Mouse (Mus musculus): ENCODE measurements around the gene Rerg. TPM values are rescaled to one million over a fixed set of nuclear protein-coding genes. Genes with fewer than 3 reads are reported as not detected.

The Rerg gene
- polyA plus RNA-seq, 1 experiment, result 9.2 TPM

- TF ChIP-seq CTCF (IDR thresholded peaks at IDR 0.05; ENCODE audit: insufficient read depth, low read length) (no peak), POLR2A (IDR thresholded peaks at IDR 0.05; ENCODE audit: borderline replicate concordance, extremely low read depth, low read depth, low read length) (no peak)
- DNase-seq, result no peak
These were observed 44.1 kb downstream of the Rerg start for GRCm38 (mm10) chr6:137126224-137126623.

GRCm38 (mm10) chr6:137125433-137125832 lies 44.9 kb downstream of the Rerg start:
- H3K4me3 ChIP-seq (replicated peaks; ENCODE audit: extremely low read depth, low read depth, low read length), result no peak overlapping the region
- WGBS, result 72% methylated on average over 9 of the region's 9 CpGs
- H3K4me1 ChIP-seq (ENCODE audit: control insufficient read depth, insufficient read depth, low read length), result peaks cover 14% of the 10 kb centered on the region
- no peak for DNase-seq
- TF ChIP-seq POLR2A (IDR thresholded peaks at IDR 0.05; ENCODE audit: borderline replicate concordance, extremely low read depth, low read depth, low read length) (no peak), CTCF (IDR thresholded peaks at IDR 0.05; ENCODE audit: insufficient read depth, low read length) (no peak)

More at GRCm38 (mm10) chr6:137126224-137126623, 44.1 kb downstream of the Rerg start:
- Histone ChIP-seq H3K4me3 (replicated peaks; ENCODE audit: extremely low read depth, low read depth, low read length) (no peak overlapping the region), H3K4me1 (ENCODE audit: control insufficient read depth, insufficient read depth, low read length) (peaks cover 14% of the 10 kb centered on the region)
- WGBS, result 24% methylated on average over 2 of the region's 2 CpGs

- Histone ChIP-seq H3K4me1 (ENCODE audit: control insufficient read depth, insufficient read depth, low read length) (peaks cover 14% of the 10 kb centered on the region), H3K4me3 (replicated peaks; ENCODE audit: extremely low read depth, low read depth, low read length) (no peak overlapping the region)
- no peak for DNase-seq
- WGBS, result 47% methylated on average over 3 of the region's 3 CpGs
- TF ChIP-seq CTCF (IDR thresholded peaks at IDR 0.05; ENCODE audit: insufficient read depth, low read length) (no peak), POLR2A (IDR thresholded peaks at IDR 0.05; ENCODE audit: borderline replicate concordance, extremely low read depth, low read depth, low read length) (no peak)
These were observed 45.3 kb downstream of the Rerg start for GRCm38 (mm10) chr6:137125006-137125405.

- H3K4me3 ChIP-seq (replicated peaks; ENCODE audit: extremely low read depth, low read depth, low read length), result no peak overlapping the region
- WGBS, result 88% methylated on average over 1 of the region's 1 CpGs
- no peak for DNase-seq
- no peaks in the 10 kb centered on the region for H3K4me1 ChIP-seq (ENCODE audit: control insufficient read depth, insufficient read depth, low read length)
- TF ChIP-seq POLR2A (IDR thresholded peaks at IDR 0.05; ENCODE audit: borderline replicate concordance, extremely low read depth, low read depth, low read length) (no peak), CTCF (IDR thresholded peaks at IDR 0.05; ENCODE audit: insufficient read depth, low read length) (no peak)
These were observed 53.3 kb downstream of the Rerg start for GRCm38 (mm10) chr6:137116849-137117473.

DNA sequence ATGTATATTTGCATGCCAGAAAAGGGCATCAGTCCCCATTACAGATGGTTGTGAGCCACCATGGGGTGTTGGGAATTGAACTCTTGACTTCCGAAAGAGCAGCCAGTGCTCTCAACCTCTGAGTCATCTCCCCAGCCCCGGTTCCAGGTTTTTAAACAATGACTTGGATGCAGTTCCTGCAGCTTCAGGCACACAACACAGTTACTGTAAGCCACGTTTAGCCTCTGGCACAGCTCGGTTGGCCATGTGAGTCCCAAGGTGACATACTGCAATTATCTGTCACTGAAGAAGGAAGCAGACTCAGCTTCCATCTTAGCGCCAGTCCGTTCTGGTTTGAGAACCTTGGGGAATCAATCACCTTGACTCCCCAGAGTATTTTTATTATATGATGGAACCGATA lies 55.4 kb downstream of the Rerg start:
- H3K4me1 ChIP-seq (ENCODE audit: control insufficient read depth, insufficient read depth, low read length), result peaks cover 8% of the 10 kb centered on the region
- WGBS, result 69% methylated on average over 7 of the region's 7 CpGs
- H3K4me3 ChIP-seq (replicated peaks; ENCODE audit: extremely low read depth, low read depth, low read length), result no peak overlapping the region
- TF ChIP-seq CTCF (IDR thresholded peaks at IDR 0.05; ENCODE audit: insufficient read depth, low read length) (no peak), POLR2A (IDR thresholded peaks at IDR 0.05; ENCODE audit: borderline replicate concordance, extremely low read depth, low read depth, low read length) (no peak)
- no peak for DNase-seq

DNA sequence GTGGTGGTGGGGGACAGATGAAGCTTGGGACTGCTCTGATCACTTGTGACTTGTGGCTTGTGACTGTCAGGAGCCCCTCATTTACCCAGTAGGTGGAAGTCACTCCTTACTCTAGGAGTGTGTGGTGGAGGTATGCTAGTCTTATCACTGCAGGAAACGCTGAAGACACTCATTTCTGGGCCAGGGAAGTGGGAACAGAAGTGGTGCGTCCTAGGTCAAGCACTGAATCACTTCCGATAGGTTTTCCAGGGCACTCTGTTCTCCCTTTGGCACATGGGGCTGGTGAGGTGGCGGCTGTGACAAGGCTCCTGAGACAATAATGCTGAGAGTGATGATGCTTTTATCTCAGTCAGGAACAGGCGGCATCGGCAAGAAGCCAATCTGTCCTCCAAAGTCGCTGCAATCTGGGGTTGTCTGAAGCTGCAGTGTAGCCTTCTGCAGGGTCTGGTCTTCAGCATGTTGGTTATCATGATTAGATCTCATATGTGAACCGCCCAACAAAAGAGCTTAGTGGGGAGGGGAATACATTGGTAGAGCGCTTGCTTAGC lies 59.0 kb downstream of the Rerg start:
- no peak for TF ChIP-seq POLR2A (IDR thresholded peaks at IDR 0.05; ENCODE audit: borderline replicate concordance, extremely low read depth, low read depth, low read length)
- no peak for TF ChIP-seq CTCF (IDR thresholded peaks at IDR 0.05; ENCODE audit: insufficient read depth, low read length)
- no peak for DNase-seq
- Histone ChIP-seq H3K4me1 (ENCODE audit: control insufficient read depth, insufficient read depth, low read length) (peaks cover 8% of the 10 kb centered on the region), H3K4me3 (replicated peaks; ENCODE audit: extremely low read depth, low read depth, low read length) (no peak overlapping the region)
- WGBS, result 53% methylated on average over 9 of the region's 9 CpGs

DNA sequence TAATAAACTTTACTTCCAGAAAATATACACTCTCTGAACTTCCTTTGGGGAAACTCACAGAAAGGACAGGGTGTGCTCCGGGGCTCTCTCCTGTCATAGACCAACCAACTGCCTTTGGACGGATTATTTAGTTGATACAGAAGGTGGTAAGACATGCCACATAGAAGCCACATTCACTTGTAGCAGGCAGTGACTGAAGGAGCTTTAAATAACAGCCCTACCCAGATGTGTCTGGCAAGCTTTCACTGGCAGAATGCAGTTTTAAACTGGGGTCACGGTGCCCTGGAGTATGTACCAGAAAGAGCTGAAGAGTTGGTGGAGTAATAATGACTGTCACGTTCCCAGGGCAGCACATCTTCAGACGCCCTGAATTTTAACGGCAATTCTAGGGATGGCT lies 59.5 kb downstream of the Rerg start:
- 36% methylated on average over 6 of the region's 6 CpGs for WGBS
- no peak overlapping the region for H3K4me3 ChIP-seq (replicated peaks; ENCODE audit: extremely low read depth, low read depth, low read length)
- DNase-seq, result no peak

GRCm38 (mm10) chr6:137109811-137110777 lies 60.2 kb downstream of the Rerg start:
- Histone ChIP-seq H3K4me1 (ENCODE audit: control insufficient read depth, insufficient read depth, low read length) (peaks cover 9% of the 10 kb centered on the region), H3K4me3 (replicated peaks; ENCODE audit: extremely low read depth, low read depth, low read length) (no peak overlapping the region)
- peak; percentile 23 for DNase-seq
- TF ChIP-seq CTCF (IDR thresholded peaks at IDR 0.05; ENCODE audit: insufficient read depth, low read length) (no peak), POLR2A (IDR thresholded peaks at IDR 0.05; ENCODE audit: borderline replicate concordance, extremely low read depth, low read depth, low read length) (no peak)
- WGBS, result 38% methylated on average over 20 of the region's 20 CpGs

More for the DNA sequence above, 59.5 kb downstream of the Rerg start:
- H3K4me1 ChIP-seq (ENCODE audit: control insufficient read depth, insufficient read depth, low read length), result peaks cover 8% of the 10 kb centered on the region
- TF ChIP-seq CTCF (IDR thresholded peaks at IDR 0.05; ENCODE audit: insufficient read depth, low read length) (no peak), POLR2A (IDR thresholded peaks at IDR 0.05; ENCODE audit: borderline replicate concordance, extremely low read depth, low read depth, low read length) (no peak)

- TF ChIP-seq CTCF (IDR thresholded peaks at IDR 0.05; ENCODE audit: insufficient read depth, low read length) (no peak), POLR2A (IDR thresholded peaks at IDR 0.05; ENCODE audit: borderline replicate concordance, extremely low read depth, low read depth, low read length) (no peak)
- H3K4me1 ChIP-seq (ENCODE audit: control insufficient read depth, insufficient read depth, low read length), result peaks cover 7% of the 10 kb centered on the region; the same call in 1 of the 2 replicates
- no peak overlapping the region for H3K4me3 ChIP-seq (replicated peaks; ENCODE audit: extremely low read depth, low read depth, low read length)
- WGBS, result 64% methylated on average over 4 of the region's 4 CpGs
- no peak for DNase-seq
These were observed 65.0 kb downstream of the Rerg start for GRCm38 (mm10) chr6:137105285-137105684.
